Mouse (Mus musculus) forebrain, embryonic 12.5 days (tissue): ENCODE data around the gene Gng3. TPM values are rescaled to one million over a fixed set of nuclear protein-coding genes. Genes with fewer than 3 reads are reported as not detected.
"Not testable (repeated sequence)": the region's sequence is repeated elsewhere in the genome, so short reads cannot be mapped to it uniquely, and the experiment has no call there.

Experiments
- ATAC-seq: fragments of 200-750 bp; cut with Nextera tagmentation; 2 replicates; pipeline ENCODE4 v1.8.0; 2017; ENCODE audit warnings: moderate TSS enrichment; ENCODE audit not compliant: low FRiP score
- H3K27ac ChIP-seq: fragments of 300-500 bp; sonication (generic); 2 replicates; pipeline ENCODE4 v1.5.1; 2016; ENCODE audit warnings: mild to moderate bottlenecking
- H3K27me3 ChIP-seq: fragments of 300-500 bp; sonication (generic); 2 replicates; pipeline ENCODE4 v1.6.1; 2016; ENCODE audit warnings: mild to moderate bottlenecking
- H3K36me3 ChIP-seq: fragments of 300-500 bp; sonication (generic); replicated peaks from 2 replicates; pipeline ENCODE4 v1.6.1; 2016; ENCODE audit warnings: mild to moderate bottlenecking
- H3K4me1 ChIP-seq: fragments of 300-500 bp; sonication (generic); 2 replicates; pipeline ENCODE4 v1.6.1; 2016
- H3K4me2 ChIP-seq: fragments of 300-500 bp; sonication (generic); 2 replicates; pipeline ENCODE4 v1.6.1; 2016; ENCODE audit warnings: mild to moderate bottlenecking, moderate library complexity
- H3K4me3 ChIP-seq: fragments of 300-500 bp; sonication (generic); replicated peaks from 2 replicates; pipeline ENCODE4 v1.5.1; 2016; ENCODE audit warnings: mild to moderate bottlenecking
- H3K9ac ChIP-seq: fragments of 300-500 bp; sonication (generic); 2 replicates; pipeline ENCODE4 v1.6.1; 2016; ENCODE audit warnings: mild to moderate bottlenecking
- H3K9me3 ChIP-seq: fragments of 300-500 bp; sonication (generic); 2 replicates; pipeline ENCODE4 v1.6.1; 2016
- WGBS: fragments of 180-500 bp; shearing (Covaris S2); methylation state at CpG from one replicate; pipeline ENCODE4 v1.1.7; 2016; 5-methylcytosine and 5-hydroxymethylcytosine counted together
- polyA plus RNA-seq: library from polyadenylated mRNA; unstranded; fragments of >200 nt; fragmentation: Nextera tagmentation; extraction: Ambion mirVana; gene quantifications from 2 replicates; pipeline ENCODE4 v1.2.1, GENCODE M21; 2016

The Gng3 gene
- polyA plus RNA-seq, 1 experiment from 2014 or later = 131 TPM

DNA sequence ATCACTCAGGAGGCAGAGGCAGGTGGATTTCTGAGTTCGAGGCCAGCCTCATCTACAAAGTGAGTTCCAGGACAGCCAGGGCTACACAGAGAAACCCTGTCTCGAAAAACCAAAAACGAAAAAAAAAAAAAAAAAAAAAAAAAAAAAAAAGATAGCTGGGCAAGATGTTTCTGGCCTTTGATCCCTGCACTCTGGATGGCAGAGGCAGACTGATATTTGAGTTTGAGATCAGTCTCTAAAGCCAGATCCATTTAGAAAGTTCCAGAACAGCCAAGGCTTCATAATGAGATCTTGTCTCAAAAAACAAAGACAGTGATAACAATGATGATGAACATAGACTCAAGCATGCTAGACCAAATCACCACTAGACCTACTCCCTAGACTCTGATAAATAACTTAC is 31.4 kb upstream of the Gng3 start:
- H3K9ac ChIP-seq, H3K27ac ChIP-seq, H3K27me3 ChIP-seq, H3K4me3 ChIP-seq, H3K9me3 ChIP-seq, ATAC-seq: not testable (repeated sequence)
- Histone ChIP-seq H3K4me2 (peak overlapping the region; percentile 95; the same call in 1 of the 2 replicates), H3K4me1 (peaks cover 10% of the 10 kb centered on the region), H3K36me3 (peaks cover 24% of the 10 kb centered on the region)
- WGBS = 58% methylated on average over 3 of the region's 3 CpGs

- H3K27me3 ChIP-seq = no peaks in the 10 kb centered on the region
- no peak overlapping the region for H3K4me2 ChIP-seq
- H3K4me1 ChIP-seq = no peaks in the 10 kb centered on the region
- no peak overlapping the region for H3K4me3 ChIP-seq
- H3K27ac ChIP-seq = no peak overlapping the region
- H3K9ac ChIP-seq = no peak overlapping the region
- no peaks in the 10 kb centered on the region for H3K9me3 ChIP-seq
- no peak for ATAC-seq
- 85% methylated on average over 6 of the region's 6 CpGs for WGBS
- H3K36me3 ChIP-seq = no peaks in the 10 kb centered on the region
These were observed 25.3 kb upstream of the Gng3 start for GRCm38 (mm10) chr19:8864265-8864664.

GRCm38 (mm10) chr19:8859018-8859417 is 20.0 kb upstream of the Gng3 start:
- no peak for ATAC-seq
- WGBS = 18% methylated on average over 1 of the region's 1 CpGs

DNA sequence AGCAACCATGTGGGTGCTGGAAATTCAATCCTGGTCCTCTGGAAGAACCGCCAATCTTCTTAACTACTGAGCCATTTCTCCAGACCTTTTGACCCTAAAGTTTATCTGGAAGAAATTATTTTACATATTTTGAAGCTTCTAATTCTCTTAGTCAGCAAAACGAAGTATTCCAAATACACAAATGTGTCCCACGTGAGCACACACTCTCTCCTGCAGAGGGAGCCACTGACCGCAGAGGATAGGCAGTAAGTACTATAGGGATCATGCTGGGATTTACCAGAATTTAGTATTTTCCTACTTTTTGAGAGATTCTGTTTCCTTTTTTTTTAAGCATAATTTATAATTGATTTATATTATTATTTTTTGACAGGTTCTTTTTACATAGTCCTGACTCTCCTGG is 18.7 kb upstream of the Gng3 start:
- Histone ChIP-seq H3K27ac (no peak overlapping the region), H3K4me2 (no peak overlapping the region), H3K4me3 (no peak overlapping the region), H3K9me3 (no peaks in the 10 kb centered on the region), H3K9ac (no peak overlapping the region), H3K4me1 (no peaks in the 10 kb centered on the region), H3K36me3 (no peaks in the 10 kb centered on the region), H3K27me3 (no peaks in the 10 kb centered on the region)
- WGBS = 50% methylated on average over 4 of the region's 4 CpGs
- no peak for ATAC-seq

More at GRCm38 (mm10) chr19:8859018-8859417, 20.0 kb upstream of the Gng3 start:
- H3K27ac ChIP-seq = no peak overlapping the region
- H3K27me3 ChIP-seq = no peaks in the 10 kb centered on the region
- no peak overlapping the region for H3K9ac ChIP-seq
- H3K4me1 ChIP-seq = no peaks in the 10 kb centered on the region
- no peaks in the 10 kb centered on the region for H3K36me3 ChIP-seq
- no peak overlapping the region for H3K4me2 ChIP-seq
- H3K4me3 ChIP-seq = no peak overlapping the region
- no peaks in the 10 kb centered on the region for H3K9me3 ChIP-seq

DNA sequence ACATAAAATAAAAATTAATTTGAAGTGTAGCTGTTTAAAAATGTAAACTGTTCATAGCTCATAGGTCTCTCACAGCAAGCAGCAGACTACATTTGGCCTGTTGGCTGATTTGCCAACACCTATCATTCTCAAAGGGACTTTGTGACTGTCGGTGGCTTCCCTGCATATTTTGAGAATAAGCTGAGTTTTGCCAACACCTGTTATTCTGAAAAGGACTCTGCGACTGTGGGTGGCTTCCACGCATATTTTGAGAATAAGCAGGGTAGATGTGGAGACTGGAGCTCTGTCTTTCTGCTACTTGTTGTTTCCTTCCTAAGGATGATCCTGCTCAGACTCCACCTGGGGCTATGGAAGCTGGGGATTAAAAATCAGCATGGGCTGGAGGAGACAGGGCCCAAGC is 14.1 kb upstream of the Gng3 start:
- Histone ChIP-seq H3K4me1 (no peaks in the 10 kb centered on the region), H3K4me3 (no peak overlapping the region), H3K27ac (no peak overlapping the region), H3K36me3 (peaks cover 9% of the 10 kb centered on the region), H3K27me3 (peaks cover 4% of the 10 kb centered on the region; the same call in 1 of the 2 replicates), H3K4me2 (no peak overlapping the region), H3K9ac (no peak overlapping the region), H3K9me3 (no peaks in the 10 kb centered on the region)
- WGBS = 95% methylated on average over 3 of the region's 3 CpGs
- ATAC-seq = no peak

GRCm38 (mm10) chr19:8852236-8852928 is 13.4 kb upstream of the Gng3 start:
- H3K9ac ChIP-seq = no peak overlapping the region
- ATAC-seq = no peak
- H3K4me3 ChIP-seq = no peak overlapping the region
- H3K4me1 ChIP-seq = no peaks in the 10 kb centered on the region
- 66% methylated on average over 10 of the region's 10 CpGs for WGBS
- no peak overlapping the region for H3K27ac ChIP-seq
- no peaks in the 10 kb centered on the region for H3K9me3 ChIP-seq
- peaks cover 4% of the 10 kb centered on the region; the same call in 1 of the 2 replicates for H3K27me3 ChIP-seq
- H3K4me2 ChIP-seq = no peak overlapping the region
- peaks cover 15% of the 10 kb centered on the region for H3K36me3 ChIP-seq

- Histone ChIP-seq H3K27me3 (peaks cover 4% of the 10 kb centered on the region; the same call in 1 of the 2 replicates), H3K4me1 (no peaks in the 10 kb centered on the region), H3K9me3 (no peaks in the 10 kb centered on the region), H3K4me2 (no peak overlapping the region), H3K36me3 (peaks cover 23% of the 10 kb centered on the region), H3K4me3 (no peak overlapping the region), H3K9ac (no peak overlapping the region), H3K27ac (no peak overlapping the region)
- ATAC-seq = no peak
- WGBS = 55% methylated on average over 7 of the region's 7 CpGs
These were observed 12.6 kb upstream of the Gng3 start for GRCm38 (mm10) chr19:8851639-8852038.

DNA sequence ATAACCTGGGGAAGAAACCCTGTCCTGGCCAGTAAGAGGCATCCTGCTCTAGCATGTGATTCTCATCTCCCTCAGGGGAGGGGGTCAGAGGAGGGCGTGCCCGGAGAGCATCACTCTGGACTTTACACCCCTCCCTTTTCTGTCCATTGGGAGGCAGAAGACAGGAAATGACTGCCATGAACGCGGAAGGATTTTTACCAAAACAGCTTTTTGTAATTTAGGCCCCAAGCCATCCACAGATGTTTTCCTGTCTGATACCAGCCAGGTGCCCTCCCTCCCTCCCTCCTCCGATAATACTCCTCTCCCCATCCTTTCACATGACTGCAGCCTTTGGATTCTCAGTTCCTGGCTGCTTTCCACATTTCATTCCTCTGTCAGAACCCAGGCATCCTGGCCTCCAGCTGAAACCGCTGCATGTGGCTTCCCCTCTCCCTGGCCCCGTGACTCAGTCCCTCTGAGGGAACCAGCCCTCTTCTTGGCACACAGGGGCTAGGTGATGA is 11.5 kb upstream of the Gng3 start, which contains the start of gene Lrrn4cl:
Gene Lrrn4cl, plus strand, starts transcription at position 367 of the 500 bp plus-strand sequence.
- ATAC-seq = no peak
- WGBS = 40% methylated on average over 7 of the region's 7 CpGs
- Histone ChIP-seq H3K4me1 (no peaks in the 10 kb centered on the region), H3K9me3 (no peaks in the 10 kb centered on the region), H3K9ac (peak within 1 kb of the TSS; percentile 7; the same call in 1 of the 2 replicates), H3K27me3 (peaks cover 4% of the 10 kb centered on the region; the same call in 1 of the 2 replicates), H3K27ac (no peak within 1 kb of the TSS), H3K4me3 (no peak within 1 kb of the TSS), H3K36me3 (peaks cover 35% of the 10 kb centered on the region), H3K4me2 (no peak within 1 kb of the TSS)

- Histone ChIP-seq H3K4me2 (no peak overlapping the region), H3K36me3 (peaks cover 35% of the 10 kb centered on the region), H3K27me3 (peaks cover 4% of the 10 kb centered on the region; the same call in 1 of the 2 replicates), H3K4me3 (no peak overlapping the region), H3K4me1 (no peaks in the 10 kb centered on the region), H3K9me3 (no peaks in the 10 kb centered on the region), H3K27ac (no peak overlapping the region), H3K9ac (no peak overlapping the region)
- ATAC-seq = no peak
- 74% methylated on average over 5 of the region's 5 CpGs for WGBS
These were observed 9.4 kb upstream of the Gng3 start for GRCm38 (mm10) chr19:8848356-8848755.

GRCm38 (mm10) chr19:8844371-8845129 is 5.6 kb upstream of the Gng3 start:
- H3K9ac ChIP-seq = no peak overlapping the region
- no peak overlapping the region for H3K4me3 ChIP-seq
- peaks cover 44% of the 10 kb centered on the region for H3K36me3 ChIP-seq
- peaks cover 18% of the 10 kb centered on the region for H3K4me1 ChIP-seq
- WGBS = 62% methylated on average over 5 of the region's 5 CpGs
- no peaks in the 10 kb centered on the region for H3K9me3 ChIP-seq
- no peaks in the 10 kb centered on the region for H3K27me3 ChIP-seq
- H3K27ac ChIP-seq = no peak overlapping the region
- H3K4me2 ChIP-seq = no peak overlapping the region
- ATAC-seq = no peak

GRCm38 (mm10) chr19:8842961-8843360 is 4.0 kb upstream of the Gng3 start:
- ATAC-seq = no peak
- Histone ChIP-seq H3K9ac (no peak overlapping the region), H3K27me3 (no peaks in the 10 kb centered on the region), H3K27ac (no peak overlapping the region), H3K4me2 (no peak overlapping the region), H3K4me3 (no peak overlapping the region), H3K4me1 (peaks cover 32% of the 10 kb centered on the region), H3K36me3 (peaks cover 34% of the 10 kb centered on the region), H3K9me3 (no peaks in the 10 kb centered on the region)
- WGBS = 89% methylated on average over 6 of the region's 6 CpGs

GRCm38 (mm10) chr19:8841012-8841411 is 2.0 kb upstream of the Gng3 start:
- peaks cover 36% of the 10 kb centered on the region for H3K4me1 ChIP-seq
- H3K4me2 ChIP-seq = peak overlapping the region; percentile 84
- no peak for ATAC-seq
- H3K9ac ChIP-seq = no peak overlapping the region; the same call in 1 of the 2 replicates
- no peak overlapping the region for H3K27ac ChIP-seq
- H3K9me3 ChIP-seq = no peaks in the 10 kb centered on the region
- peaks cover 18% of the 10 kb centered on the region for H3K36me3 ChIP-seq
- 93% methylated on average over 7 of the region's 7 CpGs for WGBS
- peak overlapping the region; percentile 47; the same call in 1 of the 2 replicates for H3K4me3 ChIP-seq
- H3K27me3 ChIP-seq = no peaks in the 10 kb centered on the region
